Mouse (Mus musculus): ENCODE data around the gene Setdb1.

Setdb1 gene

DNA sequence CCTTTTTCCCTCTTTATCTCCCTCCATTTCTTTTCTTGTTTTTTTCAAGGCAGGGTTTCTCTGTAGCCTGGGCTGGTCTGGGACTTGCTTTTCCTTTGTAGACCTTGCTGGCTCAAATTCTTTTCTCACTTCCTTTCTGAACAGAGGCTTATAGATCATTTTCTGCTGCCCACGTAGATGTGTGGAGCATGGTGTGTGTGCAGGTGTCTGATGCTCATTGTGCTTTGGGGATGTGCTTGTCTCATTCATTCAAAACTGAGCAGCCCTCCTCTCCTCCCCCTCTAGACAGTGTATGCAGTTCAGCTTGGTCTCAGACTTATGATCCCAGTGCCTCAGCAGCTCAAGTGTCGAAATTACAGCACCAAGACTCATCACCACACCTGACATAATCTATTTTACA, 37.9 kb downstream of the Setdb1 start:
- no peak for DNase-seq (ENCODE audit: low read depth, low spot score)

DNA sequence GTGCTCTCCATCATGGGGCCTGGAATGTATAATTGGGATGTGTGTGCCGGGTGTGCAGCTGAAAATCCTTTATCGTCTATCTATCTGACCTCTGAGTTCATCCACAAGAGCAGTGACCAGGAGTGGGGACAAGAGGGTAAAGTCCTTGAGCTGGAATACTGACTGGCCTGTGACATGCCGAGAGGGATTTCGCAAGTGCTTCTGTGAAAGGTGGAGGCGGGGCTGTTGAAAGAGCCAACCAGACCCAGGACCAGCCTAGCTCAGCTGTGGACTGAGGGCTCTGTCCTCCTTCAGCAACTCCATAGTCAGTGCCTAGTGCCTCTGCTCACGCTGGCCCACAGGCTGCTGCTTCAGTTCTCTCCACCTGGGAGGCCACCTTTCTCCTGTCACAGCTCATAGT, 38.5 kb downstream of the Setdb1 start:
- DNase-seq (ENCODE audit: low read depth, low spot score) = no peak

DNA sequence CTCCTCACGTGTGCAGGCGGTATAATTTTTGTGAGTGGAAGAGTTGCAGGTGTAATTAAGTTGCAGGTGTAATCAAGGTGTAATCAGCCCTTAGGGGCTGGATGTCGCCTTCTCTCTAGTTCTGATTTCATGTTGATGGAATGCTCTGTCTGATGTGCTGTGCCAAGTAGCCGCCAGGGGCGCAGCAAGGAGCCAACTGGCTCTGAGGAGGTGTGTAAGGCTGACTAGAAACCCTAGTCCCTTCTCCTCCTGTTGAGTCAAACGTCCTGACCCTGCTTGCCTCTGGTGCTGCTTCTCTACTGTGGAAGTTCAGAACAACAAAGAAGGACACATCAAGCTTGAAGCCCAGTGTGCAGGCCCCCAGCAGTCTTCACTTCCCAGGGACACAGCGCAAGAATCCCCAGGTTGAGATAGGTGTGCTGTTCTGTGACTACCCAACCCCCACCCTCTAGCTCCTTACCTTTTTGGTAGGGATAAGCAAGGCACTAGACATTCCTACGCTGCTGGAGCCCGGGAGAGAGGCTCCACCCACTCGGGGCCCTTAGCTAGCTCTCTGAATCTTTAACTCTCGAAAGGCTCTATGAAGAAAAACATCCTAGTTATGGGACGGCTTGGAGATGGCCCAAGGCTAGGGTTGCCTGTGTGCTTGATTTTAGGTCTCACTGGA, 39.5 kb downstream of the Setdb1 start:
- DNase-seq (ENCODE audit: low read depth, low spot score) = no peak

DNA sequence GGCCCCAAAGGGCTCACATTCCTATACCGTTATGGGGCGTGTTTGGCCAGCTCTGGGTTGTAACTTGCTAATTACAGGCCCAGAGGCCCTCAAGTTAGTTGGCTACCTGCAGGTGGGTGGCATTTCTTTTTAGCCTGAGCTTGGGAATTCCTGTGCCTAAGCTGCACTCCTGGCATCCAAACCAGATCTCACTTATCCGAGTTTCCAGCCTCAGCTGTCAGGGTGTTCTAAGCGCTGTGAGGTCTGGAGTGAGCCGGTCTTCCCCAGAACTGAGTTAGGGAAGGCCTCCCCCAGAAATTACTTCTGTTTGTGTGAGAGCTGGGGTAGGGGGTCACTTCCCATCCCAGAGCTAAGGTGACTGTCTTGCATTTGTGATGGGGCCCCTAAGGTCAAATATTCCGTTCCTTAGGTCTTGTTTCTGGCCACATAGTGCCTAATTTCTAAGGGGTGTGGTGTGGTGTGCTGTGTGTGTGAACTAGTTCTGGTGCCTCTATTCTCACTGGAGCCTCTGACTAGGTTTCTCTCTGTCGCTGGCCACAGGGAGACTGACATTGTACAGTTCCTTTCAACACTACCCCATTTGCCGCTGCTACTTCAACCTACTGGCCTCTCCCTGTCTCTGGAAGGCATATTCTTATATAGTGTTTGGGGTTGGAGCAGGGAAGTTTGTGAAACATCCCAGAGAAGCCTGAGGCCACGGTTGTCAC, 41.0 kb downstream of the Setdb1 start:
- no peak for DNase-seq (ENCODE audit: low read depth, low spot score)

DNA sequence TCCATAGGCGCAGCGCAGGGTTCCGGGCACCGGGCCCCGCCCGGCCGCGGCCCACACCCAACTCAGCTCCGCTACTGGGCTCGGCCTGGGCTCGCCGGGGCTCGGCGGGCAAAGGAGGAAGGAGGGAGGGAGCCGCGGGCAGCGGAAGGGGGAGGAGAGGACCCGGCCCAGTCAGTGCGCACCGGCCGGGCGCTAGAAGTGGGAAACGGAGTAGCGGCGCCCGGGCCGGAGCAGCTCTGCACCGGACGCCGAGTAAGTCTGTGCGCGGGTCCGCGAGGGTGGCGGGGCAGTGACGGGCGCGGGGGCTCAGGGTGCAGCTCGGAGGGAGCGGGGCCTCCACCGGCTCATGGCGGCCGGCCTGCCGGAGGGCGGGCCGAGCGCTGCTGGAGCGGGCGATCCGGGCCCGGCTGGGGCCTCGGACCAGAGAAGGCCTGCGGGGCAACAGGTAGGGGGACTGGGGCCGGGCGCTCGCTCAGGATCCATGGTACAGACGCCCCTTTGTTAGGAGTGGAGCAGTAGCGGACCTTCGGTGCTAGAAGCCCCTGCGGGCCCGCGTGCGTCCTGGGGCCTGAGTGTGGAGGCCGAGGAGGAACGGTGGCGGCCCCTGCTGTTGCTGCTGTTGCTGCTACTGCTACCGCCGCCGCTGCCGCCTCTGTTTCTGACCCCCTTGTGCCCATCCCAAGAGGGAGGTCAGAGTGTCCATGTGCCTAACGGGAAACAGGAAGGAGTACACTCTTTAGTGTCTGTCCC, 41.7 kb downstream of the Setdb1 start:
- peak; percentile 39 for DNase-seq (ENCODE audit: low read depth, low spot score)

DNA sequence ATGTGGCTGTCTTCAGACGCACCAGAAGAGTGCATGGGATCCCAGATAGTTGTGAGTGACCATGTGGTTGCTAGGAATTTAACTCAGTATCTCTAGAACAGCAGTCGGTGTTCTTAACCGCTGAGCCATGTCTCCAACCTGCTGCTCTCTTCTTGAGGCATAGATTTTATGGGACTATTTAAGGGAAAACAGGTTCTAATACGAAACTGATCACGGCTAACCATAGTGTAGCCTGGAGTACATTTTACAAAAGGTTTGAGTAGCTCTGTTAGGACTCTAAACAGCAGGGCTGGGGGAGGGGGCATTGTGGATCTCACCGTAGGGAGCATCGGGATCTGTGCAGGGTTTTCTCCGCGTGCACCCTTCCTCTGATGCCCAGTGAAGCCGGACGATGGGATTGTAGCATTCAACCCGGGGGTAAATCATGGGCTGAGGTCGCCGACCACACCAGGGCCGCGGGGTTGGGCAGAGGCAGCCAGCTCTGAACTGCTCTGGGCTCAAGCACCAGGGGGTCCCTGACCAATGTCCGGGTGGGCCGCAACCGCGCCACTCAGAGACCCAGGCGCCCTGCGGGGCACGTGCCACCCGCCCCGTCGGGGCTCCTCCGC, 42.4 kb downstream of the Setdb1 start, which contains the start of gene Cers2:
Cers2 (plus strand) TSS at position 306 of the 608 bp plus-strand sequence.
- DNase-seq (ENCODE audit: low read depth, low spot score) = no peak

DNA sequence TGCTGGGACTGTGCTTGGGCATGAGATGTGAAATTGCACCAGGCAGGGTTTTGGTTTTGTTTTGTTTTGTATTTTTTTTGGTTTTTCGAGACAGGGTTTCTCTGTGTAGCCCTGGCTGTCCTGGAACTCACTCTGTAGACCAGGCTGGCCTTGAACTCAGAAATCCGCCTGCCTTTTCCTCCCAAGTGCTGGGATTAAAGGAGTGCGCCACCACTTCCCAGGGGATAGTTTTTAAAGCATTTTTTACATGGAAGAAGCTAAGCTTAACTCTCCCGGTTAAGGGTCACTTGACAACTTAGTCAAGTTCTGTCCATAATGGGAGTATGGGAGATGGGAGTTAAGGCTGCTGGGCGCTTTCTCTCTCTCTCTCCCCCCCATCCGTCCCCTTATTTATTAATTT, 42.9 kb downstream of the Setdb1 start:
- DNase-seq (ENCODE audit: low read depth, low spot score) = no peak

DNA sequence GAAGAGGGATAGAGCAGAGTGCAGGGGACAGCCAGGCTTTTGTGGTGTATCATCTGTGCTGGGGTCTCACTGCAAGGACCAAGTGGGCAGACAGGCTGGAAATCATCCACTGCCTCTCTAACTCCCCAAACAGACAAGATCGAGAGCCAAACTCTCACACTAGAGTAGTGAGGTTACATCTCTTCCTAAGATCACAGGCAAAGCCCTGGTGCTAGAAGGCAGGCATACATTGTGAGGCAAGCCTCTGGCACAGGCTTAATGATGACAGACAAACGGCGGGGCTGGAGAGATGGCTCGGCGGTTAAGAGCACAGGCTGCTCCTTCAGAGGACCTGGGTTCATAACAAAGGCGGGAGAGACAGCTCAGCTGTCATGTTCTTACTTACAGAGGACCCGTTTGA, 43.5 kb downstream of the Setdb1 start:
- DNase-seq (ENCODE audit: low read depth, low spot score) = no peak

DNA sequence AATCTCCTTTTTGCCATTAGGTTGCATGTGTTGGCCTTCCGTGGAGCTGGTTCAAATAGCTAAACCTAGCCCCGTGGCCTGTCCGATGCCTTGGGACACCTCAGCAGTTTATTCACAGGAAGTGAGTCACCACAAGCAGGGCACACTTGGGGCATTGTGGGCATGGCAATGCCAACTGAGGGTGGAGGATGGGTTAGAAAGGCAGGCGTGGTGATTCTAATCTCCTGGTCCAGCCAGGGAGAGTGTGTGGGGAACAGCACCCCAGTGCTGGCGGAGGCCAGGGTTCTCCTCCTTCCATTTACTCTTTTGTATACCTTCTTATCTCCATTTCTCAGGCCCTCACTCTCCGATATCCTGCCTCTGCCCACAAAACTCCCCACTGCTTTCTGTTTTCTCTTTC, 44.4 kb downstream of the Setdb1 start:
- DNase-seq (ENCODE audit: low read depth, low spot score) = no peak

DNA sequence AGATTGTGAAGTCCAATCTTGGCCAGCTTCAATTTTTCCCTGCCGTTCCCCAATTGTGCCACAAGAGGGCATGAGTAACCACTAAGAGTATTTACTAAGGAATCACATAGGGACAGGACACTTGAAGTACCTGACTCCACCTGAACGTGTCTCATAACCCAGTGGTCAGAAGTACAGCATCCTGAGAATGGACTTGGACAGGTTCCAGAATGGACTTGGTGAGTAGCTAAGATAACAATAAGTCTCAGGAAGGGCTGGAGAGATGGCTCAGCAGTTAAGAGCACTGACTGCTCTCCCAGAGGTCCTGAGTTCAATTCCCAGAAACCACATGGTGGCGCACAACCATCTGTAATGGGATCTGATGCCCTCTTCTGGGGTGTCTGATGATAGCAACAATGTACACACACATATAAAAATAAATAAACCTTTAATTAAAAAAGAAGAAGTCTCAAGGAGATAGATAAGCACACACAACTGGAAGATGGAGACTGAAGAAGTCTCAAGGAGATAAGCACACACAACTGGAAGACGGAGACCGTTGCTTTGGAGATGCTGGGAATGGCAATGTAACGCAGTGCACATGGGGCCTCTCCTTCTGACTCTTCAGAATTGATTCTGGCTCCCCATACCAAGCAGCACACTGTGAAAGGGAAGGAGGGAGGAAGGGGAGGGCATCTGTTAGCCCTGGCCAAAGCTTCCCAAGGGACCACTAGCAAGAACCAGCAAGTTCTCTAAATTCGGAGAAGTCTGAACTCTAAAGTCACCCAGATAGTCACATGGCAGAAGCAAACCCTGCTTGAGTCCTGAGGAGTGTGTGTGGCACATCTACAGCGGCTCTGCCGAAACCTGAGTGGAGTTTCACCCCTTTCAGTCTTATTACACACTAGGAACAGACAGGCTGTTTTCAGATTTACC, 45.8 kb downstream of the Setdb1 start:
- peak; percentile 48 for DNase-seq (ENCODE audit: low read depth, low spot score)

DNA sequence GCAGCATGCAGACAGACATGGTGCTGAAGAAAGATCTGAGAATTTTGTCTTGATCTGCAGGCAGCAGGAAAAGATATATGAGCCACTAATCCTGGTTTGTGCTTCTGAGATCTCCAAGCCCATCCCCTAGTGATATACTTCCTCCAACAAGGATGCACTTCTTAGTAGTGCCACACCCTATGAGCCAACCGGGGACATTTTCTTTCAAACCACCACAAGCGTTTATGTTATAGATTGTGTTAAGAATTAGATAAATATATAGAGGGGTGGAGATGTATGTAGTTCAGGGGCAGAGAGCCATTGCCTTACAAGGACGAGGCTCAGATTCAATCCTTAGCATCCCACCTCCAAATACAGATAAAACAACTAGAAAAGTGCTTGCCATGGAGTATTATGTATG, 46.5 kb downstream of the Setdb1 start:
- no peak for DNase-seq (ENCODE audit: low read depth, low spot score)

DNA sequence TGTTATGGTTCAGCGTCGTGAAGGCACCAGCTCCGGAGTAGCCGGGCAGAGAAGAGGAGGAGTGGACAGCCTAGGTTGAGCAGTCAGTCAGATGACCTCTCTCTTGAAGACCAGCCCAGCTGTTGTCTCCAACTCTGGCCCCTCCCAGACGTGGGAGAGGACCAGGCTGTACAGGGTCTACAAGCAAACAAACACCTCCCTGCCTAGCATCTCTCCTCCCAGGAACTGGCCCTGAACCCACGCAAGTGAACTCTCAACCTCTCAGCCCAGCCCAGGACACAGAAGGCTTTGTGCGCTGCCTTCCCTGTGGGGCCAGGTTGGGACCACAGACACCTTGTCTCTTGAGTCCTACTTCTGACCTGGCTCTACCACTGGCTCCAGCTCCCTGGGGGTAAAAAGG, 49.9 kb downstream of the Setdb1 start, which contains the start of gene Anxa9:
Anxa9 (minus strand) TSS at position 77 of the 400 bp plus-strand sequence.
- no peak for DNase-seq (ENCODE audit: low read depth, low spot score)

DNA sequence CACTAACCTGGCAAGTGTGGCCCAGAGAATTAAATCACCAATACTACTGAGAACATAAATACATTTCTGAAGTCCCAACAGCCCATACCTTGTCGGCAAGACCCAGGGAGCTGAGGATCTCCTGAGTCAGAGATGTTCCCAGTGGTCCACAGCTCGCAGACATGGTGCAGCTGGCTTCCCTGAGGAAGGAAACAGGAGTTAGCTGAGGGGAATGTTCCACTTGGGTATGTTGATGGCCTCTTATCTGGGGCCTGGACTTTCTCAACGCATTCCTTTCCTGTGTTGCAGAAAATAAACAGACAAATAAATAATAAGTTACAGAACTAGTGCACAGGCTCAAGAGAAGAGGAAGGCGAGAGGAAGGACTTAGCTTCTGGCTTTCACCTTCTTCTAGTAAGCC, 50.8 kb downstream of the Setdb1 start:
- no peak for DNase-seq (ENCODE audit: low read depth, low spot score)

DNA sequence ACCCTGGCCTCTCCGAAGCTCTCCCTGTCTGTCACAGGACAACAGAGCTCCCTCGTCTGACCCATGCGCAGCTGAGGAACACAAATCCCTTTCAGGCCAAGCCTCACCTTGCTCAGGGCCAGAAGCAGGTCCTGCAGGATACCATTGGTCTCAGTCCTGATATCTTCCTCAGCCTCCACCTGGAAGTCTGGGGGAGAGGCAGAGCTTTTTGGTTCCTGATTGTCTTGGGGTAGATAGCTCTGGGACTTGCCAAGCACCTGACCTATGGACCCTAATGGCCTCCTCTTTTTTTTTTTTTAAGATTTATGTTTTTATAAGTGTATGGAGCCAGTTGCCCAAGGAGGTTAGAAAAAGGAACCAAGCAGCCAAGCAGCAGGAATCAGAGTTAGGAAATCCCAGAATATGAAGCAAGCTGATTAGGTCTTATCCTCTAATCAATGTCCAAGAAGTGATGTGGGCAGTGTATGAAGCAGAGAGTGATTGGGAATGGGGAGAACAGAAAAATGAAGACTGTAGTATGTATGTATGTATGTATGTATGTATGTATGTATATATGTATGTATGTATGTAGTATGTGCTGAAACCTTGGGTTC, 55.7 kb downstream of the Setdb1 start:
- DNase-seq (ENCODE audit: low read depth, low spot score) = no peak

DNA sequence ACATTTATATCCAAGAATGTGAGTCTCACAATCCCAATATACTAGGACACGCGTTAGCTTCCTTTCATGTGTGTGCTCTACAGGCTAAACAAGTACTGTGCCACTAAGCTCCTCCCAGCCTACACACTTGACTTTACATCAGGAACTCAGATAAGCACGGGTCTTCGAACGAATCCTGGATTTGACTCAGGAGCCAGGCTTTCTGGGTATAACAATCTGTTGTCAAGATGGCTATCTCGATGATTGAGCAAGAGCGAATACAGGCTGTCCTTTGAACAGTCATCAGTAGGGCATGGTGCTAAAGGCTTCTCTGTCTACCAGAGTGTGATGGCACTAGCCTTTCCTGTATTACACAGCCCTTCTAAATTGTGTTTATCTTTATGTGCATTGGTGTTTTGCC, 59.0 kb downstream of the Setdb1 start:
- DNase-seq (ENCODE audit: low read depth, low spot score) = no peak

DNA sequence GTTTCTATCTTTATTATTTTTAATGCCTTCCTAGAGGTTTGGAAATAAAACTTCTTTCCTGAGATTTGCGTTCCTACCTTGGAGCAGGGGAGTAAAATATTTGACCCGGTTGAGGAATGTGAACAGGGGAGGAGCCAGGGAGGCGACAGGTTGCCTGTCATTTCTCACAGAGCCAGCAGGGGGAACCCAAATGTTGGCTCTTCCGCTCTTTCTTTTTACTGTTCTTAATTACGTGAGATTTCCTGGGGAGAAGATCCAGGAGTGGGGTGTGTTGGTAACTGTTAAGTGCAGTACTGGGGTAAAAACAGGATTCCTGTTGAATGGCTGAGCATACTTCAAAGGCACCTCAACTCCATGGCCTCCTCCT, 60.9 kb downstream of the Setdb1 start:
- no peak for DNase-seq (ENCODE audit: low read depth, low spot score)

DNA sequence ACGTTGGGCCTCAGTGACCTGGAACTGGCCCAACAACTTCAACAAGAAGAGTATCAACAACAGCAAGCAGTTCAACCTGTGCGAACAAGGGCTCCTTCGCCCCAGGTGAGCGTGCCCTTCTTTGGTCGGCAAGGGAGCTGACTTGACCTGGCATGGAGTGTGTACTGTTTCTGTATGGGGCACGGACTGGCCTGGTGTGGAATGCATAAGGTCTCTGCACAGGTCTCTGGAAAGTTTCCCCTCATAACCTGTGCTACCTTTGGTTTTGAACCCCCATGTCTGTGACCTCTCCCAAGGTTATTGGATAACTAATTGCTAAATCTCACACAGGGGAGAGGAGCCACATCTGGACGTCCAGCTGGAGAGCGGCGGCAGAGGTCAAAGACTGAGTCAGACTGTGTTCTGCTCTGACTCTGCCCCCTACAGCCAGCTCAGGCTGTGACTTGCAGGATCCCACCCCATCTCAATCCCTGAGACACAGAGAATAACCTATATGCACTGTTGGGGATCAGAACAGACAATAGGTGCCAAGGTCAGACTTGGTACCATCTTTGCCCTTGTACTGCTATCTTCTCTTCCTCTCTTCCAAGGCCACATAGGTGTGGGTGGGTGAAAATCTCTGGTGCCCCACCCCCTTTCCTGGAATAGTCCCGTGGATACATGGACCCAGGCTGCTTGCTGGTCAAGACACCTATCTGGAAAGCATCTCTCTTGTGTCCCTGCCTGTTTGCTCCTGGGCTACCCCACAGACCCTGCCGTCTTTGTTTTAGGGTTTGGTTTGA, 61.5 kb downstream of the Setdb1 start:
- no peak for DNase-seq (ENCODE audit: low read depth, low spot score)

DNA sequence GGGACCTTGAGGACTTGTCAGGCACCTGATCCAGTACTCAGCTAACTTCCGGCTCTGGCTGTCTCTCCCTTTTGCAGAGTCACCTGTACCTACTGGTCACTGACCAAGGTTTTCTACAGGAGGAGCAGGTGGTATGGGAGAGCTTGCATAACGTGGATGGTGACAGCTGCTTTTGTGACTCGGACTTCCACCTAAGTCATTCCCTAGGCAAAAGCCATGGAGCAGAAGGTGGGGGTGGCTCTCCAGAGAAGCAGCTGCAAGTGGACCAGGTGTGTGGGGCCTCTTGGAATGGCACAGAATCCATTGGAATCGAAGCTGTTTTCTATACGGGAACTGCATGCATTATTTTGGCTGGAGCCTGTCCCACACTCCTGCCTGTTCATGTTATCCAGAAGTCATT, 62.3 kb downstream of the Setdb1 start:
- DNase-seq (ENCODE audit: low read depth, low spot score) = no peak

DNA sequence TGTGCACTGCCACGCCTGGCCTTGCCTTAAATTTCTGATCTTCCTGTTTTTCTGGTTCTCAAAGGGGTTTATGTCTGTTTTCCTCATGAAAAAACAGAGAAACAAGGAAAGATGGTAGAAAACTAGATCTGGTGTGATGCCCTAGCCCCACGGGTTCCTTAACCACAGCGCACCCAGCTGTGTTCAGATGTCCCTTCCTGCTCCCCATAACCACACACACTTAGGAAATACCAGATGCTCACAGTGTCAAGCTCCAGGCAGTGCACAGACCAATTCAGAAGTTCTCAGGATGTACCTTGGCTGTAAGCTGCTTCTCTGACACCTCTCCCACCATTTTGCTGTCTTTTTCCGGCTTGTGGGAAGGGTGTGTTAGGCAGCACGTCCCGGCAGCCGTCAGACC, 62.7 kb downstream of the Setdb1 start:
- no peak for DNase-seq (ENCODE audit: low read depth, low spot score)

DNA sequence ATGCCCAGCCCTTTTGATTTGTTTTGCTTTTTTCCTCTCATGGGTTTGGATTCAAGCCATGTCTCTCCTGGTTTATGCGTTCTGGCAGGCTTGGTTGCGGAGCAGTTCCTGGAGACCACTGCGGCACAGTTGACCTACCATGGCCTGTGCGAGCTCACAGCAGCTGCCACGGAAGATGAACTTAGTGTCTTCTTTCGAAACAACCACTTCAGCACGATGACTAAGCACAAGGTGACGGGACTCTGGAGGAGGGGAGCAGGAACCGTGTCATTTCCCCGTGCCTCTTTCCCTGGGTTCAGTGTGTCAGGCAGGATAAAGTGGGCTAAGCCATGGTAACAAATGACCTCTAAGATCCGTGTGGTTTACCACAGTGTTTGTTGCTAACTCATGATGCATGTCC, 63.5 kb downstream of the Setdb1 start:
- DNase-seq (ENCODE audit: low read depth, low spot score) = no peak

All from telencephalon, adult 2 months (tissue).